Mouse (Mus musculus): ENCODE measurements around the gene Cdkl3.
A peak's percentile ranks its signal among the peaks of the same experiment; 100 is the strongest.

The Cdkl3 gene

DNA sequence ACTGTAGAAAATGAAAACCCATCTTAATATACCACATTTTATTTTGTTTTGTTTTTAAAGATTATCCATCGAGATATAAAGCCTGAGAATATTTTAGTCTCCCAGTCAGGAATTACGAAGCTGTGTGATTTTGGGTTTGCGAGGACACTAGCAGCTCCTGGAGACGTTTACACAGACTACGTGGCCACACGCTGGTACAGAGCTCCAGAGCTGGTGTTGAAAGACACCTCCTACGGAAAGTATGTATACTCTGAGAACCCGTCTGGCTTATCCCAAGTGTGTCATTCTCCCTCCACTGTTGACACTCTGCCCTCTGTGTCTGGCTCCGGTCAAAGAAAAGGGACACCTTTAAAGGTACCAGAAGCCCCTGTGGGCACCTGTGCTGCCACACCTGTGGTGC lies 14.2 kb downstream of the Cdkl3 start:
- DNase-seq, result no peak

DNA sequence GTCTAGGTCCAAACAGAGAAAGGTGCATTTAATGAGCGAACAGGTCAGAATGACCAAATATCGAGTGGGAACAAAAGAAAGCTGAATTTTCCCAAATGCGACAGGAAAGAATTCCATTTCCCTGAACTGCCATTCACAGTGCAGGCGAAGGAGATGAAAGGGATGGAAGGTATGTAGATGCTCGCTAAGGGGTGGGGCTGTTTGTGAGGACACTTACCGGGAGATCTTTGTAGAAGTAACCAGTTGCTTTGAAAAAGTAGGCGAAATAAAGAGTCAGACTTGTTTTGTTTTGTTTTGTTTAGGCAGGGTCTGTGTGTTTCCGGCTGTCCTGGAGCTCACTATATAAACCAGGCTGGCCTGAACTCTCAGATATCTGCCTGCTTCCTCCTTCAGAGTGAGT lies 28.3 kb downstream of the Cdkl3 start:
- no peak for DNase-seq

DNA sequence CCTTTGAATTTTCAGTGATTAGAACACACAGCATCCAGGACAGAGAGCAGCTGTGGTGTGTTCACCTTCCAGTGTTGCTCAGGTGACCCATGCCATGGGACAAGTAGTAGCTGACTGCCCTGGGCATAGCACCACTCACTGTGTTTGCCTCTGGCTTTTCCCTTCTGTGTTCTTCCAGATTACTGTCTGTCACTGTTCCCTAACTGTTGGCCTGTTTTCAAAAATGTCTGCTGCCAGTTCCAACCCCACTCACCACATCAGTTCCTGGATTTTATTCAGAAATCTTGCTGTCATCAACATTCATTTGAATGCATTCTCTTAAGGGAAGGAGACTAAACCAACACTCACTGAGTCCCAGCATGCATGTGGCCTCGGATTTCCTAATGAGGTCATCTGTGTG lies 29.9 kb downstream of the Cdkl3 start:
- DNase-seq, result no peak

DNA sequence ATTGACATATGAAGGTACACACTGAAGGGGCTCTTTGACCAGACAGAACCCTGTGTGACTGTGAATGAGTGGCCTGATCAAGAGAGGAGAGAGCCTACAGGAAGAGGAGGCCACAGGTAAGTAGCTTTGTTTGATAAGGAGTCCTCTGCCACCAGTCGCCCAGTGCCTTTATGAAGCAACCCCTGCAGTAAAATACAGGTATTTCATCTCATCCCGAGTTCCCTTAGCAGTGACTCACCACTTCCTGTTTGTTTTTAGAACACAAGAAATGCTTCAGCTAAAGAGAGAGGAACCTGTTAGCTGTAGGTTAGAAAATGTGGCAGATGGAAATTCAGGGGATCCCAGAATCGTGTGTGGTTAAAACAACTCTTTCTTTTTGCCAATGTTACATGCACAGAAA lies 31.9 kb downstream of the Cdkl3 start:
- no peak for DNase-seq

DNA sequence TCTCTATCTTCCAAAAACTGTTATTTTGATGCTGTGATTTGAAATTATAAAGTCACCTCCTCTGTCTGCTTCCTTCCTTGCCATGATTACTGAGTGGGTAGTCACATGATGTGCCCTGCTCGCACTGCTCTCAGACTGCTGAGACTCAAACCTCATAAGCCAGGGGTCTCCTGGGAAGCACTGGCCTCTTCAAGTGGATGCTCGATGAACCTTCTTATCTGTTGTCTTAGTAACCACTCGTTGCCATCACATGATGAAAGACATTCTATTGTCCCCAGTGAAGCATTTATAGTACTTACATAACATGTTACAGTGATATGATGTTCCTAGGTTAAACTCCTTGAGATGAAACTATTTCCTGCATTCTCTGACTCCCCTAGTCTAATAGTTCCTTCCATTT lies 33.6 kb downstream of the Cdkl3 start:
- DNase-seq, result no peak

DNA sequence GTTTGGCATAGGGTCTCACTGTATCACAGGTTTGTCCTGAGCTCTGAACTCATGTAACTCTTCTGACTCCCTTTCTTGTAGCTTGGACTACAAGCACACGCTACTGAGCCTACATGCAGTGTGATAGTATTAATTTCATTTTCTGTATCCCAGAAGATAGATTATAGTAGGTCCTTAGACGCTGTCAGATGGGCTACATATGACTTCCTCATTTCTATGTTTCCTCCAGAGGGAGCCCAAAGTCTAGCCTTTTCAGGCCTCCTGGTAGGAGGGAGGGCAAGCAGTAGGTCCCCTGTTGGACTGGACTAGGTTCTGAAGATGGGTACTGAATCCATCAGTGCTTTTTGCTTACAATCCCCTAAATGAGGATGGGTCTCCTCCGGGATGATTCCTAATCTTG lies 39.2 kb downstream of the Cdkl3 start:
- DNase-seq, result no peak

DNA sequence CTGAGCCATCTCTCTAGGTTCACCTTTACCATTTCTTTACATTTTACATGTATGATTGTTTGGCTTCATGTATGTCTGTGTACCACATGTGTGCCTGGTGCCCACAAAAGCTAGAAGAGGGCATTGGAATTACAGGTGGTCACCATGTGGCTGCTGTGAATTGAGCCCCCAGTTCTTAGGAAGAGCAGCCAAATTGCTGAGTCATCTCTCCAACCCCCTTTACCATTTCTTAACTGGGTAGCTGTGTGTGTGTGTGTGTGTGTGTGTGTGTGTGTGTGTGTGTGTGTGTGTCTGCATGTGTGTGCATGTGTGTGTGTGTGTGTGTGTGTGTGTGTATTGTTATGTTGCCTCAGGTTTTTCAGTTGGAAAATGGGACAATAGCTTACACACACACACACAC lies 40.1 kb downstream of the Cdkl3 start:
- DNase-seq, result no peak

DNA sequence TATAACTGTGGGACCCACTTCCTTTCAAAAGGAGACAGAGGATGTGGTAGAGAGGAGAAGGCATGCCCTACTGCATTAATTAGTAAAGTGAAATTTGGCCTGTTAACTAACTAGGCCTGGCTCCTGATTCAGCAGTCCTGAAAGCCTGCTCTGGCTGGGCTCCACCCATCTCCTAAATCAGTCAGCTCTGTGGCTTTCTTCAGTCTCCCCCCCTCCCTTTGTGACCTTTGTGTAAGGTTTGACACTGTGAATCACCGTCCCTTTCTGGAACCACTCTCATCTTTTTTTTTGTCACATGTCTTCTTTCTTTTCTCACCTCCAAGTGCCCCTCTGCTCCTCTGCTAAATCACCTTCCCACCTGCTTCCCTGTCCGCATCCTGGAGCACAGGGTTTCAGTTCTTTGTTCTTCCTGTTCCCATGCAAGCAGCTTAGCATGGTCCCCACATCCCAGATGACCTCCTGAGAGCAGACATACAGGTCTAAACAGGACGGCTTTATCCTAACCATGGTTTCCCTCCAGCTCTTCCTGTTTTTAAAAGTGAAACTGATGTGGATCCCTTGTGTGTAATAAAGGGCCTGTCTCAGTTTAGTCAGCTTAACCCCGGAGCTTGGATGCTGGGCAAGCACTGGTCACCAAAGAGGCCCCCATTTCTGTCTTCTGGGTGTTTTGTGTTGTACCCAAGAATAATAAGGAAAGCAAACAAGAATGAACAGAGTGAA lies 42.6 kb downstream of the Cdkl3 start:
- peak; percentile 7 for DNase-seq

DNA sequence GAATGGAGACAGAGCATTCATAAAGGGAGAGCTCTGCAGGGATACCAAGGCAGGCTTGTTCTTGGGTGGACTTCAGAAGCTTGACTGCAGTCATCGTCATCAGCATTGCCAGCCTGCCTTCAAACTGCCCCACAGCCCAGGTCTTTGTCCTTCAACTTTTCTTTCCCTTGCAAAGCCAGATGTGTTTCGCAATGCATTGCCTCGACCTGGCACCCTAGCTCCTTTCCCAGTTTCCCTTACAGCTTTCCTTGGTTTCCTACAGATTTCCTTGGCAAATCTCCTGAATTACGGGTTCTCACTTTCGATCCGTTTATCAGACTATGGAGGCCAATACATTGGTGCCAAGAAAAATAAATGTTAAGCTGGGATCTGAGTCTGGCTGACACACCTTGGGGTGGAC lies 49.4 kb downstream of the Cdkl3 start:
- DNase-seq, result no peak

DNA sequence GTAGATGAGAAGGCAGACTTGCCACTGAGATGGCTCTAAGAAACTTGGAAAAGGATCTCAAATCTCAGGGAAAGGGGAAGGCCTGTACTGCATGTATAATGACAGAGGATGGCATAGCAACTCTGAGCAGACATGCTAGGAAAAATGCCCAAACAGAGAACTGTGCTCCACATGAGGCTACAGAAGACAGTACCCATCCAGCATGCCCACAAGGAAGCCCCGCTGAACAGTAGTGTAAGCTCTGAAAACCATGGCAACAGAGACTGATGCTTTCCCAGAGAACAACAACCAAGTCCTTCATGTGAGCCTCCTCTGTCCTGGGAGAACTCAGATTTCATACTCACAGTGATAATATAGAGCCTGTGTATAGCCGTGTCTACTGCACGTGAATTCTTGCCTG lies 50.7 kb downstream of the Cdkl3 start:
- DNase-seq, result no peak

DNA sequence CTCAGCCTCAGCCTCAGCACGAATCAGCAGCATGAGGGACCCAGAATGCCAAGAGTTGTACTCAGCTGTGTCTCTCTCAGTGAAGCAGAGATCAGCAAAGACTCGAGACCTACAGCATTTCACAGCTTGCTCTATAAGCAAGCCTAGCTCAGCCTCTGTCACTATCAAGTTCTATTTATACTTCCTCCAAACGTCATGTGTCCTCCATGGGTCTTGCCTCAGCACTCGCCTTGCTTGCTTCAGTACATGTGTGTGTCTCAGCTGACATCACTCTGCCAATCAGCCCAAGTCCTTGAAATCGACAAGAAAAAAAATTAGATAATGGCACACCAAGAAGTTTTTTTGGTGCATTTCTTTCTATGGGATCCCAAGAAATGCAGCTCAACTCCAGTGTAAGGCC lies 52.2 kb downstream of the Cdkl3 start:
- no peak for DNase-seq

DNA sequence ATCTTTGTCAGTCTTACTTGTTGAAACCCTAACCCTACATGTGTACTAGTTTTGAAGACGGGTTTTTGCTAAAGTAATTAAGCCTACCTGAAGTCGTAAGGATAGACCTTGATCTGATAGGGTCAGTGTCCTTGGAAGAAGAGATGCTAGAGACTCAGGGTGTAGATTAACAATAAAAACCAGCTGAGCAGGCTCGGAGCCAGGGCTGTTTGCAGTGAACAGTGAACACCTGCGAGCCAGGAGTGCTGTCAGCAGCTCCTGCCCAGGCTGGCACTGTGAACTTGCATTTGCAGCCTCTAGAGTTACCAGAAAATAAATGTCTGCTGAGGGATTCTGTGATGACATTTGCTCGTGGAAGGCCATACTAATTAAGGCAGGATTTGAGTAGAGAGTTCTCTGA lies 55.0 kb downstream of the Cdkl3 start:
- DNase-seq, result no peak

DNA sequence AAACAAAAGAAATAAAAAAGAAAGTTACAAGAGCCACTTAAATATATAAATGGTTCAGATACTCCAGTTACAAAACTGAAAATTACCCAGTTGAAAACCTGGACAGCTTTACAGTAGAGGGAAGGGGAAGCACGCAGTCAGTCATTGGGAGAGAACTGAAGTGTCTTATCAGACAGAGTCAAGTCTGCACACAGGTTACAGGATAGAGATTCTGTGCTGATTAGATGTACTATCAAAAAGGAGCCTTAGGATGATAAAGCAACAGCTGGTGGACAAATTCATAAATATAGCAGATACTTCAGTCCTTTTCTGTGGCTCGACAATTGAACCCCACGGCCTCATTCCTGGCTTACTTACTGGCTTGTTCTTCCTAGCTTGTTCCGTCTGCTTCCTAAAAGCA lies 56.3 kb downstream of the Cdkl3 start:
- DNase-seq, result no peak

DNA sequence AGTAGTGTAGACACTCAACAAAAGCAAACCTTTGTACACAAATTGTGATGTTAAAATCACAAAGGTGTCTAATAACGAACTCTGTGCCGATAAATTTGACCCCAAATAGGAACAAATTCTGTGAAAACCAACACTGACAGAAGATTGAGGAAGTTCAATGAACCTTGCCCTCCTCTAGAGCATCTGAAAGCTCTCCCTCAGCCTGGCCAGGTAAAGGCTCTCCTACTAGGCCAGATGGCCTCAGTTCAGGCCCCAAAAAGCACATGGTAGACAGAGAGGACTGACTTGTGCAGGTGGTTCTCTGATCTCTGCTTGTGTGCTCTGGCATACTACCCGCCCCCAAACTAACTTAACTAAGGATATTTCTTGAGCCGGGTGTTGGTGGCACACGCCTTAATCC lies 58.4 kb downstream of the Cdkl3 start:
- DNase-seq, result no peak

DNA sequence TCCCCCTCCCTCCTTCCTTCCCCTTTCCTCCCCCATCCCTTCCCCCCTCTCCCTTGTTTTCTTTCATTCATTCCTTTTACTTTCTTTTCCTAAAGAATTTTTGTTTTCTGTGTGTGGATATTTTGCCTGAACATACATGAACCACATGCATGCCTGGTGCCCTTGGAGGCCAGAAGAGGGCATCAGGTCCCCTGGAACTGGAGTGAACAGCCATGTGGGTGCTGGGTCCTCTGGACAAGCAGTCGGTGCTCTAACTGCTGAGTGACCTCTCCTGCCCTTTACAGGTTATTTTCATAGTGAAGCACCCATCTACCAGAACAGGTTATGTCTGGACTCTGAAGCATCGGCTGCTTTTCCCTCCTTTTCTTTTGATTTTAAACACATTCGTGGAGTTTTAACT lies 60.4 kb downstream of the Cdkl3 start:
- no peak for DNase-seq

DNA sequence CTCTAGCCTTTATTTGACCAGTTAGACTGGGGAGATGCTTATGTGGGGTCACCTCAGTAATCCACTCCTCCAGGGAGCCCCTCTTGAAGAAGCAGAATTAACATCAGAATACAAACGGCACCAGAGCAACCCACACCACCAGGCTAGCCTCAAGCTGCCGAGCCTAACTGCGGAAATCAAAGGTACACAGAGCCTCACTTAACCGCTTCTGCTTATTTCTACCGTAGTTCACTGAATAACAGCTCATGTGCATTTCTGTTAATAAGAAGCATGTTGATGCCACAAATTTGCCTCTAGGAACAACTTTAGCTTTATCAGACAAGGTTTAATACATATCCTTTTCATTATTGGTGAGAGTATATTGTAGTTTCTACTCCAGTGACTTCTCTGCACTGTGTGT lies 61.8 kb downstream of the Cdkl3 start:
- no peak for DNase-seq

DNA sequence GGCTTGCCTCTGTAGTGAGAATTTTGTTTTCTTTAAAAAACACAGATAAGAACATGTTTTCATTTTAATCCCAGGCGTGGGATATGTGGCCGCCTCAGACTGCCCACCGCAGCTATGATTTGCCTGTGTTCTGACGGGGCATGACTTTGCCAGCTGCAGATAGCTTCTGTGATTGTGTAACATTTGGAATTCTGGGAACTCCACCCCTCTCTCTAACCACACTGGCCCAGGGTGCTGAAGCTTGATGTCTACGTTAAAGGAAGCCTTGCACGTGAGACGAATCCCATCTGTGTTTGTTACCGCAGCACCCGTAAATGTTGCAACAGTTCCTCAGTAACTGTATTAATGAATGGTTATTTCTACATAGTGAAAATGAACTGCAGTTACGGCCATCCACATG lies 67.7 kb downstream of the Cdkl3 start:
- DNase-seq, result no peak

DNA sequence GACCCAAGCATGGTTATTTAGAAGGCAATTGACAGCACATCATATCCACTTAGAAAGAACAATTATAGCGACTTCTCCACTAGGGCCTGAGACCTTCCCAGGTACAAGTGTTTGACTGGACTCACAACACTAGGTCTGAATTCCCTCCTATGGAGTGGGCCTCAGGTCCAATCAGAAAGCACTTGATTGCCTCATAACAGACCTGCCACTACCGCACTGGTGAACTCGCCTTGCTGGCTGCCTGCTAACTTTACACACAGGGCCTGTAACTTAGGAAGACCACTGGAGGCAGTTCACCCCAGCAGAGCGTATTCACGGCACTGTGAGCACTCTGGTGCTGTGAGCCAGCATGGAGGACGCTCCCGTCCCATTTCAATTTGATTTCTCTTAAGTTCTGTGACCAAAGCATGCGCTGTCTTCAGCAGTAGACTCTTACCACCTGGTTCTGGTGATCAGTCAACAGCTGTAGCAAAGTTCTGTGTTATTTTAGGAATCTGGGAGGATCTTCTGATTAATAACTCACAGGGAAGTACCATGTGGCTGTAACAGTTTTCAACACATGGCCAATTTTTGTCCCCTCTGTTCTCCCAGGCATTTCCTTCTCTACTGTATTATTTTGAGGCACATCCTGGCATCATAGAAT lies 69.6 kb downstream of the Cdkl3 start:
- DNase-seq, result no peak

DNA sequence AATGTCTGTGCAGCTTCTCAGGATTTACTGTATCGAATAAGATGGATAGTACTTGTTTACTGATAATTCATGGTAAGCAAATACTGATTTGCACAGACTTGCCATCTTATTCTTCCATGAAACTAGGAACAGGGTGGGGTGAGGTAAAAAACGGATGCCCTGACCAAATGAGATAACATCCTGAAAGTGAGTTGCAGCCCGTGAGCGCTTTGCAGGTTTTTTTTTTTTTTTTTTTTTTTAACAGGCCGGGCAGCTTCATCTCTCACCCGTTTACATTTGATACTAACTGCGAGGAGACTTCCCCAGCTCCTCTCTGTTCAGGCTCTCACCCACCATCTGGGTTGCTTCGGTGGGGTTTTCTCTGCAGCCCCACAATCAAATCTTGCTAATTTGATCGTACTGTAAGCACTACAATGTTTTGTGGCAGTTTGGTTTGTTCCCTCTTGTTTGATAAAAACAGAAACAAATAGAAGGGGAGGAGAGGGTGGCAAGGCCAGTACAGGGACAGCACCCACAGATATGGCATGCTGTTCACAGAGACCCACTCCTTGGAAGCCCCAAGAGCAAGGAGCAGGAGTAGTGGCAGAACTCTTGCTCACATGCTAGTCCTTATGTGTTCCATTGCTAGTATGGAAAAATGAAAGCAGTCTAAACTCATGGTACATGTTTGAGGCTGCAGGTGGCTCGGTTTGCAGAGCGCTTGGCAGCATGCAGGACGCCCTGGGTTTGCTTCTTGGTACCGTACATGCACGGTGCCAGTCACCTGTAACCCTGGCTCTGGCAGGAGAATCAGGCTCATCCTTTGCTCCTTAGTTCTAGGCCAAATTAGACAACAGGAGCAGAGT lies 70.8 kb downstream of the Cdkl3 start:
- DNase-seq, result no peak

DNA sequence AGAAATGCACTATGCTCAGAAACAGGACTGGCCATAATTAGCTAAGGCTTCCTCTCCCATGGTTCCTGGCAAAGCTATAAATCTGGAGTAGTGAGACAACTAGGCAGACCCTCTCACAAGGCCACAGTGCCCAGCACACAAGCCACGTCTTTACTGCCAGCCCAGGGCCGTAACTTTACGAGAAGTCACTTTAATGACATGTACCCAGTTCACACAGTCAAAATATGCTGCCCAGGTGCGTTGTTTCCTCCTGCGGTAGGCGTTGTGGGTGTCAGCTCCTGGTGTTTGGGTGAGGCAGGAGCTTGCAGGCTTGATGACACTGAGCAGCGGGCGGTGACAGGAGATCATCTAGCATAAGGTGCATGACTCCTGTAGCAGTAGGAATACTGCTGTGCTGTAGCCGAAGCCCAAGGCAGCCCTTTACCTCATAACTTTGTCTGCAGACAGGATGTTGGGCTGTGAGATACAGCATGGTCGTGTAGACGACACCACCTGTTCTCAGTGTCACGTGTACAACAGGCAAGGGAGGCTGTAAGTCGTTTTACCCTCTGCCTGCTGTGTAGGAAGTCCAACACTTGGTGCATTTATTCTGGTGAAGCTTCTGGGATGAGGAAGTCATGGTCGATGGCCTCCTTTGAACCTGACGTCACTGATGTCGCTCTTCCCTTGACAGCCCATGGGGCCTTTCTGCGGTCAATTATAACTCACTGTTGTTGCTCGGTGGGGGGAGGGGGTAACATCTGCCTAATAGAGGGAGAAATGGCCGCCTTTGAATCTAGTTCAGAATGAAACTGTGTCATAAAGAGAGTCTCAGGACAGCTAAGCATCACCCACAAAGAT lies 72.0 kb downstream of the Cdkl3 start:
- no peak for DNase-seq

DNA sequence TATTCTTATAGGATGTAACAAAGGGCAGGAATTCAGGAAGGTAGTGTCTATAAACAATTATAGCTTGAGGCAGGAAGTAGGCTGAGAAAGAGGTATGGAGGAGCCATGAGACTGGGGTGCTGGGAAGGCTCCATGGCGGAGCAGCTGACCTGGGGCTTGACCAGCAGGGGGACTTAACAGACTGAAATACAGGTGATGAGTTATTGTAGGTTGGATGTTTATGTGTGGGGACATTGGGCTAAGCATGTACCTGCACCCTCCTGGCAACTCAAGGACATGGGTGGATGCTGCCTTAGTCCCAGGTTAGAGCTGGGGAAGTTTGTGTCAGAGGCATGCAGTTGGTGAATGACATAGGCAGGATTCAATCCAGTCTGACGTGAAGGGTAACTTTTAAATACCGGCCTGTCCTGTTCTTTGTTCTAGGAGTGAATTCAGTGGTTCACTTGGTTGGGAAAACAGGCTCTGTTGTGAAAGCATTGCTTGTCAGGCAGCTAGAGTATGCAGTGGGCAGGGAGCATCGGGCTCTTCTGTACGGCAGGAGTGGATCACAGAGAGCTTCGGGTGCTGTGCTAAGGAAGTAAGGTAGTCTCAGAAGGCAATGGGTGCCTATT lies 72.8 kb downstream of the Cdkl3 start:
- no peak for DNase-seq

DNA sequence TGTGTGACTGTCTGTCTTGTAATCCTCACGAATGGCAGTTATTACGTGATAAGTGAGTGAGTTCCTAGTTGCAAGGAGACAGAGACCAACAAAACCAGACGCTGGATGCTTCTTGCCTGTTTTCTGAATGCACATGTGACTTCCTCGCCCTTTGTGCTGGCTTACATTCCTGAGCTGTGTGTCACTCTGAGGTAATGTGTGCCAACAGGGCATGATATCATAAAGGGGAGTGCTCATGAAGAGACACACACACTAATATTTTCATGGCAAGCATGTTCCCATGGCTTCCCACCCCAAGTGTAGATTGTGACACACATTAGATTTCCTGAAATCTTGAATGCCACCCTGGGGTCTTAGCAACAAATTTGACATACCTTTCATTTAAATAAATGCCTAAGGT lies 73.9 kb downstream of the Cdkl3 start:
- DNase-seq, result no peak

DNA sequence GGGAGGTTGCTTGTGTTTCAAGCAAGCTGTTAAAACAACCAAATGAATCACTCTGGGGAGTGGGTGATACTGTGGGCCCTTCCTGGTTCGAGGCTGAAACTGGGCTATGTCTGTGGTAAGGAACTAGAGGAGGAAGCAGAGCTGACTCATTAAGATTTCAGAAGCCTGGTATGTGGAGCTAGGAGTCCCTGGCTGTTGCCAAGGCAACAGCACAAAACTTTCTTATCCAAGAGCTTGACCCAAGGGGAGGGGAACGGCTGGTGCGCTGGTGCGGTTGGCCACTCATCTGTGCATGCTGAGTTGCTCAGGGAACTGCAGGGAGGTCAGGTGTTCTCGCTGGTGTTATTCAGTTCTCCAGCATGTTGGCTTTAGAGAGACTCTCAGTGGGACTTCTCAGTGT lies 76.0 kb downstream of the Cdkl3 start:
- no peak for DNase-seq
